Mouse (Mus musculus): Measurements from ENCODE around the gene Mrpl10. TPM values are rescaled to one million over a fixed set of nuclear protein-coding genes. Genes with fewer than 3 reads are reported as not detected.

Gene Mrpl10
- 10 to 100 TPM; 74.3 TPM for polyA plus RNA-seq (2017; shearing (Covaris generic))

GRCm38 (mm10) chr11:97041022-97041899 is at the start of gene Mrpl10, which contains the start of gene Lrrc46:
Gene Mrpl10, plus strand, starts transcription at chr11:97041560.
Gene Lrrc46, minus strand, starts transcription at chr11:97041407.

DNA sequence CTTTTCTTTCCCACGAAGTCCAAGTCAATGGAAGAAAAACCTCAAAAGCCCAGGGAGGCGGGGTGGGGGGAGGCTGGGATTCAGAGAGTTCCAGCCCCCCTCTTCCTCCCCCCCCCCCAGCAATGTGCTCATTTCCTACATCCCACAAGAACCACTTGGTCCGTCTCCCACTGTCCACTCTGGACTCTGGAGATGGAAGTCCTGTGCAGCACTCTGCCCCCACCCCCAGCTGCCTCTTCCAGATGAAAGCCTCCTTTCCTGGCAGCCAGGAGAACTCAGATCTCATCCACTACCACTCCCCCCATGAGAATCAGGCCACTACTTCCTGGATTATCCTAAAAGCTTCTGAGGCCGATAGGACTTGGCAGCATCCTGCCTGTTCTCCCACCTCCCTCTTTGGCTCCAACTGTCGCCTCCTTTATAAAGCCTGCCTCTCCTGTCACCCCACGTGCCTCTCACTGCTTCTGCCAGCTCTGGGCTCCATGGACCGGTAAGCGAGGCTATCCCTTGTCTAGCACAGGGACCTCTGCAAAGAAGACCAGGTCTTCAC is 28.2 kb upstream of the Mrpl10 start, which contains the start of gene Sp6:
Sp6 (plus strand) TSS at position 274 of the 550 bp plus-strand sequence.

GRCm38 (mm10) chr11:97029686-97030417 is 11.5 kb upstream of the Mrpl10 start, which contains the start of gene Scrn2:
Gene Scrn2, plus strand, starts transcription at chr11:97029938.

GRCm38 (mm10) chr11:97050216-97050943 is 9.0 kb downstream of the Mrpl10 start, which contains the start of gene Osbpl7:
Gene Osbpl7, plus strand, starts transcription at chr11:97050628.

Other genes with a start within 250 kb of the Mrpl10 start
- gene Nfe2l1, start 211.6 kb upstream of the Mrpl10 start, polyA plus RNA-seq (2017; shearing (Covaris generic)): 10 to 100 TPM; 50.4 to 79.6 TPM
- 1 to 10 TPM in 1 of 2 experiments, not detected in 1; 8.0 TPM for gene Copz2, start 191.7 kb upstream of the Mrpl10 start, polyA plus RNA-seq (2017; shearing (Covaris generic))
- 10 to 100 TPM; 64.1 to 95.4 TPM for gene Cdk5rap3, start 125.1 kb upstream of the Mrpl10 start, polyA plus RNA-seq (2017; shearing (Covaris generic))
- under 1 TPM; 0.48 to 0.70 TPM for gene Prr15l, start 113.5 kb upstream of the Mrpl10 start, polyA plus RNA-seq (2017; shearing (Covaris generic))
- gene Pnpo, start 97.6 kb upstream of the Mrpl10 start, polyA plus RNA-seq (2017; shearing (Covaris generic)): 10 to 100 TPM; 32.8 to 42.0 TPM
- 10 to 100 TPM; 53.2 to 80.2 TPM for gene Sp2, start 58.6 kb upstream of the Mrpl10 start, polyA plus RNA-seq (2017; shearing (Covaris generic))
- gene Sp6, start 28.2 kb upstream of the Mrpl10 start, polyA plus RNA-seq (2017; shearing (Covaris generic)): 10 to 100 TPM; 26.1 to 30.2 TPM
- 10 to 100 TPM in 1 of 2 experiments, 1 to 10 TPM in 1; 8.8 to 14.8 TPM for gene Scrn2, start 11.6 kb upstream of the Mrpl10 start, polyA plus RNA-seq (2017; shearing (Covaris generic))
- under 1 TPM; 0.16 to 0.98 TPM for gene Lrrc46, start 153 bp upstream of the Mrpl10 start, polyA plus RNA-seq (2017; shearing (Covaris generic))
- 10 to 100 TPM; 30.6 to 33.7 TPM for gene Osbpl7, start 9.1 kb downstream of the Mrpl10 start, polyA plus RNA-seq (2017; shearing (Covaris generic))
- 10 to 100 TPM; 31.0 to 50.0 TPM for gene Tbx21, start 73.8 kb downstream of the Mrpl10 start, polyA plus RNA-seq (2017; shearing (Covaris generic))
- 1 to 10 TPM in 1 of 2 experiments, under 1 TPM in 1; 0.30 to 1.1 TPM for gene Tbkbp1, start 109.9 kb downstream of the Mrpl10 start, polyA plus RNA-seq (2017; shearing (Covaris generic))
- 10 to 100 TPM; 22.6 to 25.1 TPM for gene Kpnb1, start 146.3 kb downstream of the Mrpl10 start, polyA plus RNA-seq (2017; shearing (Covaris generic))
- gene Npepps, start 239.1 kb downstream of the Mrpl10 start, polyA plus RNA-seq (2017; shearing (Covaris generic)): 10 to 100 TPM; 35.4 to 45.5 TPM

Data from inflammation-experienced regulatory T-cells (primary cell).